Mouse (Mus musculus) embryo, embryonic 11 days (tissue): Measurements from ENCODE around the gene Sft2d1.
A peak's percentile ranks its signal among the peaks of the same experiment; 100 is the strongest.

Experiments
- DNase-seq: peaks from one replicate; pipeline ENCODE4 v3.0.0-alpha.2; 2015

Gene Sft2d1

DNA sequence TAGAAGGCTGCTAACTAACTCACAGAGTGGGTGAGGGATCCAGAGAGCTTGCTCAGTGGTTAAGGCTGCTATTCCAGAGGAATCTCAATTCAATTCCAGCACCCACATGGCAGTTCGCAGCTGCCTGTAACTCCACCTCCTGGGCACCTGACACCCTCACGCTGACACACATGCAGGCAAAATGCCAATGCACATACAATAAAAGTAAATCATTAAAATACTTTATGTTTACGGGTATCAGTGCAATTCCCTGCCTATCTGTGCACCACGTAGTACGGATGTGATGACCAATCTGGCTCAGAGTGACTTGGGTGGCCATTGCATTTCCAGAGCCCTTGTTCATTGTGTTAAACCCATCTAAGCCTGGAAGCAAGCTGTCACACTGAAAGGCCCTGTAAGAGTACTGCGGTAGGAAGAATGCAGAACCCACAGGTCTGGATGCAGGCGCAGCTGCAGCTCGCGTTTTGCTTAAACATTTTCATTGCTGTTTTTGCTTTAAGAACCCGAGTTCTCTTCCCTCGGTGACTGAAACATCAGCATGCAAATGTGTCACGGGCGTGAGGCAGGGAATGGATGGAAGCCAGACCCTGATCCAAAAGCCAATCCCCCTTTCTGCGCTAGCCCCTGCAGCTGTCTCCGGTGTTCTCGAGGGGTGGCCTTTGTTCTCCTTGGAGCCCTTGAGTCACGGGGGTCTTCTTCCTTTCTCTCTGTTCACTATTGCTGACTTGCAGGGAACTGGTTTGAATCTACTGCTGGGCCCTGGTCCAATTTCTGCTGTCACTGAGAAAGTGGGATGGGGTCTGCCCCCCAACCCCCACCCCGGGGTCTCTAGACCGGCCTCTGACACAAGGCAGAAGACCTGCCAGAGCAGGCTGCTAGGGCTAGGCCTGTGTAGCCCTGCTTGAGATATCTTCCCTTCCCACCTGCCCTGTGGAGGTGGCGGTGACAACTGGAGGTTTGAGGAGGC is 56.9 kb downstream of the Sft2d1 start:
- no peak for DNase-seq

DNA sequence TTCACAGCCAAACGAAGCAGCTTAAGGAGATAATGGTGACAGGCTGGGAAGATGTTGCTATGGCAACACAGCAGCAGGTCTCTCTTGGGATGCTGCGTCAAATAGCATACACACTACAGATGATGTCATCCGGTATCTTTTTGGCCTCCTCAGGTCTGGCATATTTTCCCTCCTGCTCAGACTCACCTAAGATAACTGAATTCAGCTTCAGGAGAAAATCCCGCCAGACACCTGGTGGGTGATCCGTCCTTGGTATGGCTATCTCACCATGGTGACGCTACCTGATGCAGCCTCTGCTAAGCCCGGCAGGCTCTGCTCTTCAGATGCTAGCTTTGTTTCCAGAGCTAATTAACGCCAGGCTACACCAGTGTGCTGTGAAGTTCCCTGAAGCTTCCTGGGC is 57.7 kb downstream of the Sft2d1 start:
- DNase-seq = peak; percentile 59

DNA sequence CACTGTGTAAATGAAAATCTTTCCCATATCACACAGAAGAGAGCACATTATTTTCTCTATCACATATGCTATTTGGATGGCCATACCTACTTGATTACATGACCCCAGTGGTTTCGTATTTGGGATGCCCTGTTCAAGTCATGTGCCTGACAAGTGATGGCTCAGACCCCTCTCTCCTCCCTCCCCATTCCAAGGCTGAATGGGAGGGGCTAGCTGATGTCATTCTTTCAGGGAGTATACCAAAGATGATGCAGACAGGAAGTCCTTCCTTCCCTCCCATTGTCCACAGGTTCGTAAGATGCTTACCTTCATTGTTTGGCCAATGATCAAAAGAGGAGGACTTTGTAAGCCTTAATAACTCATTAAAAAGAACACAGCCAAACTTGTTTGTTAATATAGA is 58.3 kb downstream of the Sft2d1 start:
- DNase-seq = no peak

DNA sequence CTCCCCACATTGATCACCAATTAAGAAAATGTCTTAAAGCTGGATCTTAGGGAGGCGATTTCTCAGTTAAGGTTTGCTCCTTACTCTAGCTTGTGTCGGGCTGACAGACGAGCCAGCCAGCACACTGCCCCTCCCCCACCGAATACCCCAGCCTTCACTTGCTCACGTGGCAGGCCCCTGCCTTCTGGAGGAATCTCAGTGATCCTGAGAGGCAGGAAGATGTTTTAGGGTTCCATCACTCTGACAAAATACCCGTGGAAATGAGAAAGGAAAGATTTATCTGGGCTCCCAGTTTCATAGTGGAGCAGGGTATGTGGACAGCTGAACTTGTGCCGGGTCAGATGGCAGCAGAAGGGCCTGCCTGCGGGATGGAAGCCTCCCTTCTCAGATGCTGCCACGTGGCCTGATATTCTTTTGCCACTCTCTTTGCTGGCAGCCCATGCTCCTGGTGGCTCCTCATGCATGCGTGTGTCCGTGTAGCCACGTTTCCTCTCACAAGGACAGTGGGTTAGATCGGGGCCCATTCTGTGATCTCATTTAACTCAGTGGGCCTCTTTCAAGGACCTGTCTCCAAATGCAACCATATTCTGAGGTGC is 59.8 kb downstream of the Sft2d1 start:
- peak; percentile 78 for DNase-seq

DNA sequence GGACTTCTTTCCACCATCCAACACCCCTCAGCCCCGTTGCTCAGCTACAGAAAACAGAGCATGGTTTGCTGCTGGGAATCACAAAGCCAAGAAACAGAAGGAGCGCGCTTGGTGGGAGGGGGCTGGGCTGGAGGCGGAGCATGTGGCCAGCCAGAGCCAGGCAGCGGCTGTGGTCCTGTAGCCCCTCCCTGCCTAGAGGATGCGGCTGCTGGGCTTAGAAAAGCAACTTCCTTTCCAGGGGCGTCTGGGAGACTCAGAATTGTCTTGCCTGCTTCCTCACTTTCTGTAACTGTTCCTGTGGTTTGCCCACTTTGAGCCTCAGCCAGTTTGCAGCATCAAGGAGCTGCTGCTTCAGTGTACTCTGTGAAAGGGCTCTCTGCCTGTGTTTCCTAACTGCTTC is 60.9 kb downstream of the Sft2d1 start:
- DNase-seq = peak; percentile 93

DNA sequence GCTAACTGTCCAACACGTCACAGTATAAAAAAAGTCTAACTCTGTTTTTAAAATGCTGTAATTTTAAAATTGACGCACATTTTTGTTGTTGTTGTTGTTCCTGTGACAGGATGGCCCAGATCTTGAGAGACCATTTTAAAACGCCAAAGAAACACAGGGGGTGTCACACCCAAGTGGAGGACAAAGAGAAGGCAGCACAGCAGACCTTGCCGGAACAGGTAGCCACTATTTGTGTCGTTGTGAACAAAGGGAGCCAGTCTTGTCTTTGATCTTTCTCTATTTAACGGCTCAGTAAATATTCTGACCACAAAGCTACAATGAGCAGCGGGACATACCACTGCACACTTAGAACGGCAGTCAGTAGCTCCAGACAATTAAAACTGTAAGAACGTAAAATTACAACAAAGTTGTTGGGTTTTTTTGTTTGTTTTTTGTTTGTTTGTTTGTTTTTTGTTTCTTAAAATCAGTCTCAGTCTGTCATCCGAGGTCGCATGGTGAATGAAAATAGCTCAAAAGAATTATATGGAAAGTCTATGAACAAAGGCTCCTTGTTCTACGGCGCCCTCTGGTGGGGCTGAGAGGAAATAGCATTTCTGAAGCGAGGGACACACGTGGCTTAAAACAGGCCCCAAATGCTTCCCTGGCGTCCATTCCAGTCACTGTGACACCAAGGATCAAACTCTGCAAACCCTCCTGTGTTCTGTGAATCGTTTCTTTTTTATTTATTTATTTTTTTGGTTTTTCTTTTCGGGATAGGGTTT is 61.6 kb downstream of the Sft2d1 start:
- peak; percentile 84 for DNase-seq
